Mouse (Mus musculus): Measurements from ENCODE around the gene Tnrc6a. TPM values are rescaled to one million over a fixed set of nuclear protein-coding genes. Genes with fewer than 3 reads are reported as not detected.

Tnrc6a gene
- total and polyA plus RNA-seq, 3 experiments: 15.3 to 34.5 TPM; not detected in 1

GRCm38 (mm10) chr7:123186463-123186862 is 62.8 kb downstream of the Tnrc6a start:
- no peak for DNase-seq (ENCODE audit: low read depth, low spot score)
- Histone ChIP-seq H3K4me3 (ENCODE audit: control insufficient read depth in 1 of 2, insufficient read depth in 1 of 2, low read depth in 2 of 2, low read length in 2 of 2) (no peak overlapping the region), H3K9me3 (replicated peaks; ENCODE audit: insufficient read depth, low read length) (no peaks in the 10 kb centered on the region), H3K36me3 (ENCODE audit: control insufficient read depth in 1 of 2, insufficient read depth in 2 of 2, low read length in 2 of 2) (peaks cover 0 to 40% of the 10 kb centered on the region in 2 experiments; a peak in 2 of 4 replicates), H3K79me2 (ENCODE audit: control insufficient read depth, insufficient read depth, low read length, poor library complexity) (no peaks in the 10 kb centered on the region), H3K4me1 (ENCODE audit: control insufficient read depth in 1 of 2, insufficient read depth in 2 of 2, low read length in 2 of 2) (no peaks in the 10 kb centered on the region), H3K9ac (ENCODE audit: control insufficient read depth, low read depth, low read length, poor library complexity, severe bottlenecking) (no peak overlapping the region), H3K27ac (ENCODE audit: control insufficient read depth, low read depth, low read length) (no peak overlapping the region), H3K27me3 (ENCODE audit: control insufficient read depth in 1 of 2, insufficient read depth in 2 of 2, low read length in 2 of 2) (no peaks in the 10 kb centered on the region)
- no peak for TF ChIP-seq ELF1 (IDR thresholded peaks at IDR 0.05; ENCODE audit: low read depth, low read length)
- no peak for TF ChIP-seq USF1 (IDR thresholded peaks at IDR 0.05; ENCODE audit: low read depth, low read length)
- TF ChIP-seq NELFE (IDR thresholded peaks at IDR 0.05; ENCODE audit: low read depth, low read length): no peak
- no peak for TF ChIP-seq POLR2AphosphoS2 (IDR thresholded peaks at IDR 0.05; ENCODE audit: low read length)
- no peak for TF ChIP-seq MAFK (IDR thresholded peaks at IDR 0.05; ENCODE audit: borderline replicate concordance, low read depth, low read length)
- no peak for TF ChIP-seq HCFC1 (IDR thresholded peaks at IDR 0.05; ENCODE audit: low read depth, low read length)
- TF ChIP-seq RCOR1 (IDR thresholded peaks at IDR 0.05; ENCODE audit: low read depth, low read length): no peak
- TF ChIP-seq POLR2A (IDR thresholded peaks at IDR 0.05; ENCODE audit: control insufficient read depth in 1 of 2, insufficient read depth in 1 of 2, low read depth in 1 of 2, low read length in 2 of 2, poor library complexity in 1 of 2): no peak
- no peak for TF ChIP-seq TCF12 (IDR thresholded peaks at IDR 0.05; ENCODE audit: low read depth, low read length)
- TF ChIP-seq GATA1 (IDR thresholded peaks at IDR 0.05; ENCODE audit: low read depth, low read length): no peak
- no peak for TF ChIP-seq NRF1 (IDR thresholded peaks at IDR 0.05; ENCODE audit: insufficient read depth, low read depth, low read length, poor library complexity, severe bottlenecking)

GRCm38 (mm10) chr7:123187246-123187645 is 63.6 kb downstream of the Tnrc6a start:
- no peak for DNase-seq (ENCODE audit: low read depth, low spot score)
- Histone ChIP-seq H3K27ac (ENCODE audit: control insufficient read depth, low read depth, low read length) (no peak overlapping the region), H3K4me1 (ENCODE audit: control insufficient read depth in 1 of 2, insufficient read depth in 2 of 2, low read length in 2 of 2) (no peaks in the 10 kb centered on the region), H3K27me3 (ENCODE audit: control insufficient read depth in 1 of 2, insufficient read depth in 2 of 2, low read length in 2 of 2) (no peaks in the 10 kb centered on the region), H3K79me2 (ENCODE audit: control insufficient read depth, insufficient read depth, low read length, poor library complexity) (no peaks in the 10 kb centered on the region), H3K36me3 (ENCODE audit: control insufficient read depth in 1 of 2, insufficient read depth in 2 of 2, low read length in 2 of 2) (peaks cover 0 to 45% of the 10 kb centered on the region in 2 experiments; a peak in 2 of 4 replicates), H3K9me3 (replicated peaks; ENCODE audit: insufficient read depth, low read length) (no peaks in the 10 kb centered on the region), H3K9ac (ENCODE audit: control insufficient read depth, low read depth, low read length, poor library complexity, severe bottlenecking) (no peak overlapping the region), H3K4me3 (ENCODE audit: control insufficient read depth in 1 of 2, insufficient read depth in 1 of 2, low read depth in 2 of 2, low read length in 2 of 2) (no peak overlapping the region)
- TF ChIP-seq CTCF (IDR thresholded peaks at IDR 0.05 in 2 of 3, conservative IDR thresholded peaks at IDR 0.05 in 1 of 3; ENCODE audit: control insufficient read depth in 1 of 3, insufficient read depth in 1 of 3, low read depth in 2 of 3, low read length in 3 of 3, poor library complexity in 1 of 3, severe bottlenecking in 1 of 3) (no peak), POLR2AphosphoS2 (IDR thresholded peaks at IDR 0.05; ENCODE audit: low read length) (no peak), TCF12 (IDR thresholded peaks at IDR 0.05; ENCODE audit: low read depth, low read length) (no peak), MYC (IDR thresholded peaks at IDR 0.05; ENCODE audit: low read depth, low read length) (no peak), SIN3A (IDR thresholded peaks at IDR 0.05; ENCODE audit: low read length) (no peak), ELF1 (IDR thresholded peaks at IDR 0.05; ENCODE audit: low read depth, low read length) (no peak), USF1 (IDR thresholded peaks at IDR 0.05; ENCODE audit: low read depth, low read length) (no peak), UBTF (IDR thresholded peaks at IDR 0.05; ENCODE audit: borderline replicate concordance, insufficient read depth, low read depth, low read length) (no peak), KAT2A (conservative IDR thresholded peaks at IDR 0.05; ENCODE audit: low read depth, low read length) (no peak), BHLHE40 (IDR thresholded peaks at IDR 0.05; ENCODE audit: borderline replicate concordance, low read depth, low read length) (no peak)

Data from MEL (cell line).